Mouse (Mus musculus): Measurements from ENCODE around the gene Gm15557. TPM values are rescaled to one million over a fixed set of nuclear protein-coding genes. Genes with fewer than 3 reads are reported as not detected.

Gene Gm15557
- total and polyA plus RNA-seq, 2 experiments from 2014 or later = not detected

DNA sequence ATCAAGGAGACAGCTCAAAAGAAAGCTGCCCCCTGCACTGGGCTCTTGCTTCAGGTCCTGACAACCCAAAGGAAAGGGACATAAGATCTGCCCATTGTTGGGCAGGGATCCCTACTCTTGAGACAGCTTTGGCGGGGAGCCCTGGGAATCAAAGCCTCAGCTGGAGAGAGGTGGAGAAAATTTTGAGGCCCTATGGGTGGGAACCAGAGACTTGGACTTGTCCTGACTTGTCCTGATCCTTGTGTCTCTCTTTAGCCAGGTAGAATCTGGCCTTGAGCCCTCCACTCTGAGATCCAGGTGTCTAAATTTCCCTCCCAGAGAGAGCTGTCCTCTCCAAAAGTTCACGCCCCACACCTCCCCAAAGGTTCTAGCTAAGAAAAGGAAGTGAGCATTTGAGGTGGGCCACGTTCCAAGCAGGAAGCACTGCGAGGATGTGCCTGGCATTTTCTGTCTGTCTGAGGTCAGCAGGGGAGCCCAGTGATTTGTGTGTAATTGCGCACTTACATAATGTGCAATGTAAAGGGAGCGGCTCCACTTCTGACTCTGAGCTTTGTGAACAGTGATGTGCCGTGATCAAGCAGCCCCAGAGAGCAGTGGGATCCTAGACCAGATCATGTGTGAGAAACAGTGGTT lies 515 bp upstream of the Gm15557 start:
- TF ChIP-seq EP300 (IDR thresholded peaks at IDR 0.05; ENCODE audit: low read depth) = no peak
- no peak for TF ChIP-seq CTCF (IDR thresholded peaks at IDR 0.05; ENCODE audit: low read depth)
- WGBS = 58% methylated on average over 7 of the region's 7 CpGs

DNA sequence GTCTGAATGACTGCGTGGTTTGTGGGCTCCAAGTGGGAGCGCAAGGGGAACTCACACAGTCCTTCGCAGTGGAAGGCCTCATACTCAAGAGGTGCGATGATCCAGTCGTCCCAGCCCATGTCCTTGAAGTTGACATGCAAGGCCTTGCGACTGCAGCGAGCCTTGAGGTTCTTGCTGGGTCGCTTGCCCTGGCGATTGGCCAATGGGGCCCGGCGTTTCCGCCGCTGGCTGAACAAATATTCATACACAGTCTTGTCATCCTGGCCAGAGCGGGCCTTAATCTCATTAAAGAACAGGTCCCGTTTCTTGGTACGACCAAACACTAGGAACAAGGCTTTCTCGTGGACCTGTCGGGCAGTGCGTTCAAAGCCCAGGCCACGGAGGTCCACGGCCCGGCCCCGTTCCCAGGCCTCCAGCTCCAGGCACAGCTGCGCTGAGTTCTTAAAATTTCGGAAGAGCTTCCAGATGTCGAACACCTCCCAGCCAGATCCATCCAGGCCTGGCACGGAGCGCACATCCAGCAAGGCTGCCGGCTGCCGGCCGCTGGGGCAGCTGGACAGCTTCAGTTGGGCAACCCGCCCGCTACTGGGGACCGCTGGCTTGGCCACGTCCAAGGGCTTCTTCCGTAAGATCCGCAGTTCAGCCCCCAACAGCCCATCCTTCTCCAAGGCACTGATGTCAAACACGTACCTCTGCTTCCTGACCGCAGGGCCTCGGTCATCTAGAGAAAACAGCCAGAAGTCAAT lies 1.3 kb downstream of the Gm15557 start:
- no peak for DNase-seq (ENCODE audit: low spot score)
- no peaks in the 10 kb centered on the region for H3K4me1 ChIP-seq (ENCODE audit: control insufficient read depth, insufficient read depth)
- no peak overlapping the region for H3K4me3 ChIP-seq (ENCODE audit: low read depth, low read length)
- no peak overlapping the region for H3K4me2 ChIP-seq (ENCODE audit: low read depth, low read length)
- no peak for ATAC-seq (ENCODE audit: insufficient read depth, low read depth)
- H3K27ac ChIP-seq (ENCODE audit: low read depth) = no peak overlapping the region
- no peak overlapping the region for H3K9ac ChIP-seq (replicated peaks; ENCODE audit: low read depth, low read length)
- no peaks in the 10 kb centered on the region for H3K9me3 ChIP-seq (replicated peaks; ENCODE audit: control insufficient read depth, low read length)
- 84% methylated on average over 40 of the region's 40 CpGs for WGBS
- peaks cover 6% of the 10 kb centered on the region; the same call in 1 of the 2 replicates for H3K27me3 ChIP-seq (ENCODE audit: control insufficient read depth, insufficient read depth, low read length)
- H3K36me3 ChIP-seq (replicated peaks; ENCODE audit: control insufficient read depth, insufficient read depth, low read length) = no peaks in the 10 kb centered on the region
- TF ChIP-seq EP300 (IDR thresholded peaks at IDR 0.05; ENCODE audit: low read depth) (no peak), CTCF (IDR thresholded peaks at IDR 0.05; ENCODE audit: low read depth) (no peak)

More for the DNA sequence above, 515 bp upstream of the Gm15557 start:
- H3K9me3 ChIP-seq (replicated peaks; ENCODE audit: control insufficient read depth, low read length) = no peaks in the 10 kb centered on the region
- H3K36me3 ChIP-seq (replicated peaks; ENCODE audit: control insufficient read depth, insufficient read depth, low read length) = no peaks in the 10 kb centered on the region
- no peak overlapping the region for H3K9ac ChIP-seq (replicated peaks; ENCODE audit: low read depth, low read length)
- no peak overlapping the region for H3K27ac ChIP-seq (ENCODE audit: low read depth)
- no peak for DNase-seq (ENCODE audit: low spot score)
- no peak overlapping the region for H3K4me3 ChIP-seq (ENCODE audit: low read depth, low read length)
- no peaks in the 10 kb centered on the region for H3K4me1 ChIP-seq (ENCODE audit: control insufficient read depth, insufficient read depth)
- peaks cover 6% of the 10 kb centered on the region; the same call in 1 of the 2 replicates for H3K27me3 ChIP-seq (ENCODE audit: control insufficient read depth, insufficient read depth, low read length)
- no peak for ATAC-seq (ENCODE audit: insufficient read depth, low read depth)
- H3K4me2 ChIP-seq (ENCODE audit: low read depth, low read length) = no peak overlapping the region

DNA sequence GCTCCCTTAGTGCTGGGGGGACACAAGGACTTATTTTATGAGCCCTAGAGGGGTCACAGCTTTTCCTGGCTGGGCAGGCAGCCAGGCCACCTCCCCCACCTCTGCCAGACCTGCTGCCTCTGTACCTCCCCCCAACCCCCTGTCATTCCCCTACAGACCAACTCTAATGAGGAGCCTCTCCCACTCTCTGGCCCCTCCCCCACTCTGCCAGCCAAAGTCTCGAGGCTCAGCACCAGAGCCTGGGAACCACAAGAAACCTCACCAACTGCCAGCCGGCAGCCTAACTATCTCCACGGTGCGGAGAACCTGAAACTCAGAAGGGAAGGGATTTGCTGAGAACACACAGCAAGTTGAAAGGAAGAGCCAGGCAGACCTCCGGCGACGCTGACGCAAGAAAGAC lies 2.9 kb downstream of the Gm15557 start:
- 8% methylated on average over 8 of the region's 8 CpGs for WGBS
- Histone ChIP-seq H3K4me2 (ENCODE audit: low read depth, low read length) (peak overlapping the region; percentile 36; the same call in 1 of the 2 replicates), H3K4me1 (ENCODE audit: control insufficient read depth, insufficient read depth) (no peaks in the 10 kb centered on the region), H3K9ac (replicated peaks; ENCODE audit: low read depth, low read length) (no peak overlapping the region), H3K9me3 (replicated peaks; ENCODE audit: control insufficient read depth, low read length) (no peaks in the 10 kb centered on the region), H3K36me3 (replicated peaks; ENCODE audit: control insufficient read depth, insufficient read depth, low read length) (no peaks in the 10 kb centered on the region), H3K4me3 (ENCODE audit: low read depth, low read length) (no peak overlapping the region), H3K27me3 (ENCODE audit: control insufficient read depth, insufficient read depth, low read length) (peaks cover 6% of the 10 kb centered on the region; the same call in 1 of the 2 replicates), H3K27ac (ENCODE audit: low read depth) (no peak overlapping the region)
- ATAC-seq (ENCODE audit: insufficient read depth, low read depth) = no peak
- TF ChIP-seq CTCF (IDR thresholded peaks at IDR 0.05; ENCODE audit: low read depth) = no peak
- no peak for TF ChIP-seq EP300 (IDR thresholded peaks at IDR 0.05; ENCODE audit: low read depth)
- no peak for DNase-seq (ENCODE audit: low spot score)

DNA sequence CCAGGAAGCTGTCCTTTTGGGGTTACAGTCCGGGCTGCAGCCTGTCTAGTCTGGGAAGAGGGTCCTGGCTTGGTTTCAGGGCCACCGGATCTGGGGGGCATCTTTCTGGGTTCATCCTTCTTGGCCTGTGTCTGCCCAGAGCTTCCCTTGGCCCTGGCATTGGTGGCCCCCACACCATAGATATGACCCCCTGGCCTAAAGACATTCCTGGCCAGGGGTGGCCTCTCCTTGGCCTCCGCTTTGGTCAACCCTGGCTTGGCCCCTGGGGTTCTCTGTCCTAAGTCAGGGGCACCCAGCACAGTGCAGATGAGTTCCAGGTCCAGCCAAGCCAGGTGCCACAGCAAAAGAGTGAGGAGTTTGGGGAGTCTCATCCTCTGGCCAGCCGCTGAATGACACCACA lies 4.2 kb downstream of the Gm15557 start:
- no peaks in the 10 kb centered on the region for H3K9me3 ChIP-seq (replicated peaks; ENCODE audit: control insufficient read depth, low read length)

DNA sequence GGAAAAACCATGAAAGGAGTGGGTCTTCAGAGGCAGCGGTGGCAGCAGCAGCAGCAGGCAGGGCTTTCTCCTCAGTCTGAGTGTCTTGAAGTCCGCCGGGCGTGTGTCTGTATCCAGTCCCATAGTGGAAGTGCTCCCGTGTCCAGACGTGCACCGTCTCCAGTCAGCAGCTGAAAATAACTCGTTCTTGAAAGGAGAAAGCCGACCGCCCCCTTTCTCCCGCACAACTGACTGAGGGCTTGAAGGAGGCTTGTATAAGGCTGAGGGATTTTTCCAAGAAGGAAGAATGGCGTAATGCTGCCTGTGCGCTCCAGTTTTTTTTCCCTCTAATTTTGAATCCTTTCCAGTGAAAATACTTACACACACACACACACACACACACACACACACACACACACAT lies 4.6 kb downstream of the Gm15557 start, which contains the start of gene Gdf5:
Gene Gdf5 (minus strand): TSS at position 244 of the 400 bp plus-strand sequence.
- no peaks in the 10 kb centered on the region for H3K4me1 ChIP-seq (ENCODE audit: control insufficient read depth, insufficient read depth)
- H3K4me2 ChIP-seq (ENCODE audit: low read depth, low read length) = peak within 1 kb of the TSS; percentile 43
- no peak within 1 kb of the TSS for H3K9ac ChIP-seq (replicated peaks; ENCODE audit: low read depth, low read length)
- H3K4me3 ChIP-seq (ENCODE audit: low read depth, low read length) = no peak within 1 kb of the TSS
- DNase-seq (ENCODE audit: low spot score) = no peak
- TF ChIP-seq CTCF (IDR thresholded peaks at IDR 0.05; ENCODE audit: low read depth) = no peak
- no peak for TF ChIP-seq EP300 (IDR thresholded peaks at IDR 0.05; ENCODE audit: low read depth)
- WGBS = 38% methylated on average over 13 of the region's 13 CpGs
- H3K9me3 ChIP-seq (replicated peaks; ENCODE audit: control insufficient read depth, low read length) = no peaks in the 10 kb centered on the region
- H3K36me3 ChIP-seq (replicated peaks; ENCODE audit: control insufficient read depth, insufficient read depth, low read length) = no peaks in the 10 kb centered on the region
- no peak for ATAC-seq (ENCODE audit: insufficient read depth, low read depth)
- peaks cover 6% of the 10 kb centered on the region; the same call in 1 of the 2 replicates for H3K27me3 ChIP-seq (ENCODE audit: control insufficient read depth, insufficient read depth, low read length)
- no peak within 1 kb of the TSS for H3K27ac ChIP-seq (ENCODE audit: low read depth)

More for the DNA sequence above, 4.2 kb downstream of the Gm15557 start:
- H3K4me2 ChIP-seq (ENCODE audit: low read depth, low read length) = peak overlapping the region; percentile 43
- no peak for TF ChIP-seq EP300 (IDR thresholded peaks at IDR 0.05; ENCODE audit: low read depth)
- no peak for TF ChIP-seq CTCF (IDR thresholded peaks at IDR 0.05; ENCODE audit: low read depth)
- peaks cover 6% of the 10 kb centered on the region; the same call in 1 of the 2 replicates for H3K27me3 ChIP-seq (ENCODE audit: control insufficient read depth, insufficient read depth, low read length)
- H3K27ac ChIP-seq (ENCODE audit: low read depth) = no peak overlapping the region
- WGBS = 76% methylated on average over 4 of the region's 4 CpGs
- DNase-seq (ENCODE audit: low spot score) (no peak), ATAC-seq (ENCODE audit: insufficient read depth, low read depth) (no peak)
- no peaks in the 10 kb centered on the region for H3K36me3 ChIP-seq (replicated peaks; ENCODE audit: control insufficient read depth, insufficient read depth, low read length)
- no peak overlapping the region for H3K9ac ChIP-seq (replicated peaks; ENCODE audit: low read depth, low read length)
- H3K4me1 ChIP-seq (ENCODE audit: control insufficient read depth, insufficient read depth) = no peaks in the 10 kb centered on the region
- H3K4me3 ChIP-seq (ENCODE audit: low read depth, low read length) = no peak overlapping the region

Measured in heart, postnatal 0 days (tissue).